Mouse (Mus musculus) embryonic fibroblast, embryonic 13.5 days (primary cell): ENCODE measurements around the gene Nnat. TPM values are rescaled to one million over a fixed set of nuclear protein-coding genes. Genes with fewer than 3 reads are reported as not detected.

Source experiments
- H3K27ac ChIP-seq: 2 replicates; pipeline ENCODE4 v1.5.1; 2012; ENCODE audit warnings: low read length, control low read depth, inconsistent platforms; ENCODE audit not compliant: insufficient read depth
- H3K4me1 ChIP-seq: 2 replicates; pipeline ENCODE4 v1.6.1; 2011; ENCODE audit warnings: low read length; ENCODE audit not compliant: control insufficient read depth, insufficient read depth
- H3K4me3 ChIP-seq: 2 replicates; pipeline ENCODE4 v1.5.1; 2011; ENCODE audit warnings: mild to moderate bottlenecking, control low read depth, low read length; ENCODE audit not compliant: insufficient read depth
- CTCF ChIP-seq: IDR thresholded peaks from 2 replicates; pipeline ENCODE4 v1.5.1; 2011; ENCODE audit warnings: mild to moderate bottlenecking, control low read depth, low read length, moderate library complexity, borderline replicate concordance; ENCODE audit not compliant: insufficient read depth
- POLR2A ChIP-seq: IDR thresholded peaks from 2 replicates; pipeline ENCODE4 v1.6.1; 2011; ENCODE audit warnings: low read depth, mild to moderate bottlenecking, control low read depth, low read length, moderate library complexity
- polyA plus RNA-seq: library from polyadenylated mRNA; stranded (reverse); fragments of >200 nt; gene quantifications from 2 replicates; pipeline ENCODE4 v1.2.4, GENCODE M21; 2011; ENCODE audit warnings: low read depth; ENCODE audit not compliant: missing spikeins, insufficient read length

The Nnat gene
- polyA plus RNA-seq, result 12.6 and 15.1 TPM in 2 replicates

- H3K4me3 ChIP-seq, result peak within 1 kb of the TSS; percentile 29
- H3K4me1 ChIP-seq, result peaks cover 10% of the 10 kb centered on the region
- TF ChIP-seq CTCF (no peak), POLR2A (no peak)
- H3K27ac ChIP-seq, result no peak within 1 kb of the TSS
Measured at GRCm38 (mm10) chr2:157559858-157560257, at the start of gene Nnat. Gene Nnat (plus strand): TSS chr2:157560078.

GRCm38 (mm10) chr2:157512859-157513258 lies 47.0 kb upstream of the Nnat start:
- Histone ChIP-seq H3K27ac (no peak overlapping the region), H3K4me3 (no peak overlapping the region), H3K4me1 (no peaks in the 10 kb centered on the region)
- TF ChIP-seq POLR2A, result no peak
- no peak for TF ChIP-seq CTCF

GRCm38 (mm10) chr2:157513737-157514208 lies 46.1 kb upstream of the Nnat start:
- TF ChIP-seq POLR2A (no peak), CTCF (no peak)
- Histone ChIP-seq H3K4me1 (no peaks in the 10 kb centered on the region), H3K4me3 (no peak overlapping the region), H3K27ac (no peak overlapping the region)

- Histone ChIP-seq H3K4me1 (no peaks in the 10 kb centered on the region), H3K4me3 (no peak overlapping the region)
Measured at GRCm38 (mm10) chr2:157514353-157514752, 45.5 kb upstream of the Nnat start.

GRCm38 (mm10) chr2:157517526-157517925 lies 42.4 kb upstream of the Nnat start:
- H3K4me3 ChIP-seq, result no peak overlapping the region
- TF ChIP-seq POLR2A (no peak), CTCF (no peak)
- H3K27ac ChIP-seq, result no peak overlapping the region
- H3K4me1 ChIP-seq, result no peaks in the 10 kb centered on the region

More at GRCm38 (mm10) chr2:157514353-157514752, 45.5 kb upstream of the Nnat start:
- TF ChIP-seq CTCF (no peak), POLR2A (no peak)
- no peak overlapping the region for H3K27ac ChIP-seq

- TF ChIP-seq CTCF (no peak), POLR2A (no peak)
- H3K27ac ChIP-seq, result no peak overlapping the region
- no peaks in the 10 kb centered on the region for H3K4me1 ChIP-seq
- H3K4me3 ChIP-seq, result no peak overlapping the region
Measured at GRCm38 (mm10) chr2:157518451-157518850, 41.4 kb upstream of the Nnat start.

- Histone ChIP-seq H3K4me3 (no peak overlapping the region), H3K4me1 (no peaks in the 10 kb centered on the region), H3K27ac (no peak overlapping the region)
- TF ChIP-seq CTCF (no peak), POLR2A (no peak)
Measured at GRCm38 (mm10) chr2:157519452-157519851, 40.4 kb upstream of the Nnat start.

- no peak overlapping the region for H3K4me3 ChIP-seq
- no peak overlapping the region for H3K27ac ChIP-seq
- H3K4me1 ChIP-seq, result no peaks in the 10 kb centered on the region
- no peak for TF ChIP-seq POLR2A
- no peak for TF ChIP-seq CTCF
Measured at GRCm38 (mm10) chr2:157520496-157520895, 39.4 kb upstream of the Nnat start.

GRCm38 (mm10) chr2:157522556-157522955 lies 37.3 kb upstream of the Nnat start:
- H3K4me3 ChIP-seq, result no peak overlapping the region
- no peak overlapping the region for H3K27ac ChIP-seq
- TF ChIP-seq CTCF, result no peak
- no peak for TF ChIP-seq POLR2A
- no peaks in the 10 kb centered on the region for H3K4me1 ChIP-seq

- Histone ChIP-seq H3K4me3 (no peak overlapping the region), H3K4me1 (no peaks in the 10 kb centered on the region), H3K27ac (no peak overlapping the region)
- TF ChIP-seq POLR2A, result no peak
- no peak for TF ChIP-seq CTCF
Measured at GRCm38 (mm10) chr2:157530056-157530955, 29.6 kb upstream of the Nnat start.
